7 mouse cellular contexts compared by ENCODE assay signal in the genomic region with DNA sequence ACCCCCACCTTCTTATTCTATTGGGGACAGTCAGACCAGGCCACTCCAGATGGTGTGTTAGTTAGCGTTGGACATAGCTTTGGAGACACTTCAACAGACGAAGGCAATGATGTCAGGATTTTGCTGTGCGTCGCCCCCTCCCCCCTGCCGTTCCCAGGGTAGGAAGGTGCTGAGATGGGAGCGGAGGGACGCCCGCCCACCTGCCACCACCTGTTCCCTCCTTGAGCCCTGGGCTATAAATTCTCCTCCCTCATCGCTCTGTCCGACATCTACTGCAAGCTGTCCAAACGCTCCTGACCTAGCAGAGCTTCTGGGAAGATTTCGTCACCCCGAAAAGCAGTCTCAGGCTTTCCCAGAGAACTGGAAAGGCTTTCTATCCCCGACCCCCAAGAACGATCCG. TPM values are rescaled to one million over a fixed set of nuclear protein-coding genes. Genes with fewer than 3 reads are reported as not detected.
DNase-seq lines count a peak whose midpoint lies in the region; ATAC-seq and TF ChIP-seq lines count a peak whose summit lies in the region.

A gene (plus strand): TSS at position 131 of the 400 bp plus-strand sequence.

- ATAC-seq in embryonic facial prominence, embryonic 11.5 days (replicated peaks; ENCODE audit: insufficient number of reproducible peaks, low FRiP score, low TSS enrichment, low read depth), result no peak
- ATAC-seq in intestine, embryonic 14.5 days (replicated peaks; ENCODE audit: low FRiP score, low TSS enrichment, low read depth), result no peak
- no peak for ATAC-seq in midbrain, postnatal 0 days (ENCODE audit: low FRiP score)

- peak; percentile 65 for DNase-seq in right cerebral cortex, adult 18-20 months
- DNase-seq in right cerebral cortex, postnatal 4 days, result no peak
- no peak for DNase-seq in embryonic facial prominence, embryonic 11.5 days (ENCODE audit: low spot score)
- DNase-seq in intestine, embryonic 14.5 days (ENCODE audit: low spot score), result no peak
- no peak for DNase-seq in midbrain, postnatal 0 days (ENCODE audit: low spot score)
- no peak for DNase-seq in urinary bladder, adult 18-20 months (ENCODE audit: low spot score in 2 of 2)
- no peak for DNase-seq in layer of hippocampus, adult 9-11 months

- no peak for TF ChIP-seq CTCF in midbrain, postnatal 0 days (IDR thresholded peaks at IDR 0.05)

- H3K27ac ChIP-seq in embryonic facial prominence, embryonic 11.5 days (replicated peaks; ENCODE audit: low read depth, low read length), result no peak within 1 kb of the TSS
- H3K27ac ChIP-seq in intestine, embryonic 14.5 days (ENCODE audit: low read depth), result no peak within 1 kb of the TSS
- H3K27ac ChIP-seq in midbrain, postnatal 0 days (ENCODE audit: low read depth, low read length), result peak within 1 kb of the TSS; percentile 47

- no peaks in the 10 kb centered on the region for H3K9me3 ChIP-seq in embryonic facial prominence, embryonic 11.5 days (replicated peaks; ENCODE audit: control insufficient read depth, low read length)
- 0 out of 2 replicates have a peak, but pooled peaks cover 3% of the 10 kb centered on the region for H3K9me3 ChIP-seq in intestine, embryonic 14.5 days (ENCODE audit: control insufficient read depth, low read length)
- H3K9me3 ChIP-seq in midbrain, postnatal 0 days (ENCODE audit: low read length), result no peaks in the 10 kb centered on the region

- peak within 1 kb of the TSS; percentile 55 for H3K4me3 ChIP-seq in embryonic facial prominence, embryonic 11.5 days (ENCODE audit: low read depth, low read length)
- peak within 1 kb of the TSS; percentile 55 for H3K4me3 ChIP-seq in intestine, embryonic 14.5 days (ENCODE audit: low read depth, low read length)
- H3K4me3 ChIP-seq in midbrain, postnatal 0 days (ENCODE audit: low read depth, low read length), result peak within 1 kb of the TSS; percentile 69

- H3K4me2 ChIP-seq in embryonic facial prominence, embryonic 11.5 days (ENCODE audit: low read depth, low read length), result peak within 1 kb of the TSS; percentile 93
- H3K4me2 ChIP-seq in intestine, embryonic 14.5 days (ENCODE audit: low read length), result peak within 1 kb of the TSS; percentile 91
- H3K4me2 ChIP-seq in midbrain, postnatal 0 days (ENCODE audit: low read depth, low read length, poor library complexity, severe bottlenecking), result peak within 1 kb of the TSS; percentile 94

- H3K4me1 ChIP-seq in embryonic facial prominence, embryonic 11.5 days (ENCODE audit: control insufficient read depth, insufficient read depth, low read length), result peaks cover 4% of the 10 kb centered on the region; the same call in 1 of the 2 replicates
- peaks cover 4% of the 10 kb centered on the region; the same call in 1 of the 2 replicates for H3K4me1 ChIP-seq in intestine, embryonic 14.5 days (replicated peaks; ENCODE audit: control insufficient read depth, insufficient read depth, low read length)
- 0 out of 2 replicates have a peak, but pooled peaks cover 2% of the 10 kb centered on the region for H3K4me1 ChIP-seq in midbrain, postnatal 0 days (ENCODE audit: insufficient read depth, low read length)

- peak within 1 kb of the TSS; percentile 69 for H3K9ac ChIP-seq in embryonic facial prominence, embryonic 11.5 days (replicated peaks; ENCODE audit: low read length)
- H3K9ac ChIP-seq in intestine, embryonic 14.5 days (ENCODE audit: low read length), result peak within 1 kb of the TSS; percentile 47
- H3K9ac ChIP-seq in midbrain, postnatal 0 days (replicated peaks; ENCODE audit: low read length, poor library complexity, severe bottlenecking), result peak within 1 kb of the TSS; percentile 72

- WGBS in embryonic facial prominence, embryonic 11.5 days, result 7% methylated on average over 16 of the region's 16 CpGs
- 3% methylated on average over 16 of the region's 16 CpGs for WGBS in intestine, embryonic 14.5 days
- 6% methylated on average over 16 of the region's 16 CpGs for WGBS in midbrain, postnatal 0 days

- H3K27me3 ChIP-seq in embryonic facial prominence, embryonic 11.5 days (ENCODE audit: control insufficient read depth, insufficient read depth, low read length), result peaks cover 9% of the 10 kb centered on the region
- H3K27me3 ChIP-seq in intestine, embryonic 14.5 days (replicated peaks; ENCODE audit: control insufficient read depth, insufficient read depth, low read length), result peaks cover 41% of the 10 kb centered on the region
- H3K27me3 ChIP-seq in midbrain, postnatal 0 days (ENCODE audit: insufficient read depth, low read length), result no peaks in the 10 kb centered on the region

- H3K36me3 ChIP-seq in embryonic facial prominence, embryonic 11.5 days (replicated peaks; ENCODE audit: control insufficient read depth, insufficient read depth, low read depth, low read length), result no peaks in the 10 kb centered on the region
- no peaks in the 10 kb centered on the region for H3K36me3 ChIP-seq in intestine, embryonic 14.5 days (ENCODE audit: control insufficient read depth, insufficient read depth, low read length)
- no peaks in the 10 kb centered on the region for H3K36me3 ChIP-seq in midbrain, postnatal 0 days (ENCODE audit: insufficient read depth, low read length)

RNA-seq across cellular contexts. Expression of the gene that starts here (rescaled TPM):
- polyA plus RNA-seq in embryonic facial prominence, embryonic 11.5 days (2014; fragmentation: Nextera tagmentation; extraction: Ambion mirVana), result 1.3 and 3.8 TPM in 2 replicates
- 0.11 TPM in 1 of 2 replicates, not detected in the other for polyA plus RNA-seq in intestine, embryonic 14.5 days (2014; fragmentation: Nextera tagmentation; extraction: Ambion mirVana)
- 0.99 and 4.4 TPM in 2 replicates for total RNA-seq in midbrain, postnatal 0 days (2014; rRNA removed)
- polyA plus RNA-seq in midbrain, postnatal 0 days (2015; fragmentation: Nextera tagmentation; extraction: Ambion mirVana), result 4.8 and 6.0 TPM in 2 replicates
